Mouse (Mus musculus): ENCODE data around the gene Dchs2.

The Dchs2 gene

GRCm38 (mm10) chr3:83156165-83156564, 28.4 kb downstream of the Dchs2 start:
- DNase-seq = no peak

GRCm38 (mm10) chr3:83161542-83162231, 33.9 kb downstream of the Dchs2 start:
- DNase-seq = no peak

GRCm38 (mm10) chr3:83163676-83164075, 35.9 kb downstream of the Dchs2 start:
- DNase-seq = no peak

GRCm38 (mm10) chr3:83185527-83185926, 57.8 kb downstream of the Dchs2 start:
- DNase-seq = no peak

- no peak for DNase-seq
These were observed 63.5 kb downstream of the Dchs2 start for GRCm38 (mm10) chr3:83191271-83191670.

- no peak for DNase-seq
These were observed 64.7 kb downstream of the Dchs2 start for GRCm38 (mm10) chr3:83192401-83192800.

GRCm38 (mm10) chr3:83194911-83195310, 67.2 kb downstream of the Dchs2 start:
- no peak for DNase-seq

- no peak for DNase-seq
These were observed 73.7 kb downstream of the Dchs2 start for GRCm38 (mm10) chr3:83201286-83201980.

GRCm38 (mm10) chr3:83205073-83205668, 77.4 kb downstream of the Dchs2 start:
- DNase-seq = no peak

- peak; percentile 12 for DNase-seq
These were observed 81.9 kb downstream of the Dchs2 start for GRCm38 (mm10) chr3:83209646-83210045.

- DNase-seq = no peak
These were observed 82.5 kb downstream of the Dchs2 start for GRCm38 (mm10) chr3:83210210-83210609.

- no peak for DNase-seq
These were observed 84.2 kb downstream of the Dchs2 start for GRCm38 (mm10) chr3:83211939-83212338.

- DNase-seq = no peak
These were observed 84.8 kb downstream of the Dchs2 start for GRCm38 (mm10) chr3:83212578-83212977.

- no peak for DNase-seq
These were observed 90.3 kb downstream of the Dchs2 start for GRCm38 (mm10) chr3:83218059-83218458.

- no peak for DNase-seq
These were observed 92.4 kb downstream of the Dchs2 start for GRCm38 (mm10) chr3:83220101-83220500.

- peak; percentile 9 for DNase-seq
These were observed 94.4 kb downstream of the Dchs2 start for GRCm38 (mm10) chr3:83222125-83222524.

- DNase-seq = no peak
These were observed 100.6 kb downstream of the Dchs2 start for GRCm38 (mm10) chr3:83228383-83228782.

GRCm38 (mm10) chr3:83230326-83230725, 102.6 kb downstream of the Dchs2 start:
- DNase-seq = no peak

- no peak for DNase-seq
These were observed 106.7 kb downstream of the Dchs2 start for GRCm38 (mm10) chr3:83234457-83234856.

GRCm38 (mm10) chr3:83235061-83235460, 107.3 kb downstream of the Dchs2 start:
- no peak for DNase-seq

- DNase-seq = no peak
These were observed 118.8 kb downstream of the Dchs2 start for GRCm38 (mm10) chr3:83246536-83246935.

- no peak for DNase-seq
These were observed 122.3 kb downstream of the Dchs2 start for GRCm38 (mm10) chr3:83250001-83250545.

- DNase-seq = no peak
These were observed 124.2 kb downstream of the Dchs2 start for GRCm38 (mm10) chr3:83251899-83252298.

GRCm38 (mm10) chr3:83259421-83259820, 131.7 kb downstream of the Dchs2 start:
- no peak for DNase-seq
